Mouse (Mus musculus): Measurements from ENCODE around the gene Itga9. TPM values are rescaled to one million over a fixed set of nuclear protein-coding genes. Genes with fewer than 3 reads are reported as not detected.

Gene Itga9
- polyA plus RNA-seq, 1 experiment = 6.2 TPM

GRCm38 (mm10) chr9:118949654-118950053, 343.2 kb downstream of the Itga9 start:
- H3K27me3 ChIP-seq (ENCODE audit: control insufficient read depth, insufficient read depth, low read length) = no peaks in the 10 kb centered on the region
- peak overlapping the region; percentile 15; the same call in 1 of the 2 replicates for H3K27ac ChIP-seq (ENCODE audit: control insufficient read depth, insufficient read depth, low read depth, low read length)
- H3K4me3 ChIP-seq (ENCODE audit: control insufficient read depth, low read depth, low read length) = no peak overlapping the region
- H3K36me3 ChIP-seq (ENCODE audit: control insufficient read depth, insufficient read depth, low read length) = no peaks in the 10 kb centered on the region
- peaks cover 14% of the 10 kb centered on the region for H3K4me1 ChIP-seq (ENCODE audit: control insufficient read depth, insufficient read depth, low read length)
- TF ChIP-seq CTCF (IDR thresholded peaks at IDR 0.05; ENCODE audit: control insufficient read depth, insufficient read depth, insufficient replicate concordance, low read depth, low read length) = no peak
- TF ChIP-seq POLR2A (IDR thresholded peaks at IDR 0.05; ENCODE audit: control insufficient read depth, low read depth, low read length) = no peak

- peaks cover 14% of the 10 kb centered on the region for H3K4me1 ChIP-seq (ENCODE audit: control insufficient read depth, insufficient read depth, low read length)
- no peak for TF ChIP-seq CTCF (IDR thresholded peaks at IDR 0.05; ENCODE audit: control insufficient read depth, insufficient read depth, insufficient replicate concordance, low read depth, low read length)
- no peak for TF ChIP-seq POLR2A (IDR thresholded peaks at IDR 0.05; ENCODE audit: control insufficient read depth, low read depth, low read length)
- peak overlapping the region; percentile 15; the same call in 1 of the 2 replicates for H3K27ac ChIP-seq (ENCODE audit: control insufficient read depth, insufficient read depth, low read depth, low read length)
- H3K4me3 ChIP-seq (ENCODE audit: control insufficient read depth, low read depth, low read length) = peak overlapping the region; percentile 17; the same call in 1 of the 2 replicates
- H3K36me3 ChIP-seq (ENCODE audit: control insufficient read depth, insufficient read depth, low read length) = no peaks in the 10 kb centered on the region
- no peaks in the 10 kb centered on the region for H3K27me3 ChIP-seq (ENCODE audit: control insufficient read depth, insufficient read depth, low read length)
These were observed 343.6 kb downstream of the Itga9 start for GRCm38 (mm10) chr9:118950061-118950460.

Other genes starting within 250 kb of the Itga9 start
- gene Eomes, start 128.5 kb upstream of the Itga9 start, polyA plus RNA-seq (2012; rRNA removed) = 0.09 and 0.10 TPM in 2 replicates
- 35.9 and 41.0 TPM in 2 replicates for gene Golga4, start 100.4 kb upstream of the Itga9 start, polyA plus RNA-seq (2012; rRNA removed)